Mouse (Mus musculus) myocyte (in vitro differentiated cells): ENCODE data around the gene Mfsd4b5. TPM values are rescaled to one million over a fixed set of nuclear protein-coding genes. Genes with fewer than 3 reads are reported as not detected.

Experiments
- H3K27me3 ChIP-seq: one replicate; pipeline ENCODE4 v1.6.1; 2011; ENCODE audit not compliant: control insufficient read depth, insufficient read depth, insufficient read length
- H3K36me3 ChIP-seq: one replicate; pipeline ENCODE4 v1.6.1; 2011; ENCODE audit not compliant: control insufficient read depth, insufficient read depth
- H3K4me2 ChIP-seq: one replicate; pipeline ENCODE4 v1.6.1; 2011; ENCODE audit warnings: low read depth, control low read depth
- H3K4me3 ChIP-seq: one replicate; pipeline ENCODE4 v1.5.1; 2011; ENCODE audit warnings: mild to moderate bottlenecking, control low read depth, moderate library complexity
- H3K79me2 ChIP-seq: one replicate; pipeline ENCODE4 v1.6.1; 2011; ENCODE audit not compliant: control insufficient read depth, insufficient read depth
- H3ac ChIP-seq: one replicate; pipeline ENCODE4 v1.6.1; 2011; ENCODE audit not compliant: control insufficient read depth, insufficient read length
- CEBPB ChIP-seq: IDR thresholded peaks from 2 replicates; pipeline ENCODE4 v1.6.1; 2011; ENCODE audit warnings: mild to moderate bottlenecking, moderate library complexity; ENCODE audit not compliant: poor library complexity, insufficient read depth, severe bottlenecking
- E2F4 ChIP-seq: IDR thresholded peaks from one replicate; pipeline ENCODE4 v1.6.1; 2011; ENCODE audit warnings: mild to moderate bottlenecking, control low read depth, moderate library complexity; ENCODE audit not compliant: insufficient read depth
- MAX ChIP-seq: IDR thresholded peaks from one replicate; pipeline ENCODE4 v1.6.1; 2011; ENCODE audit warnings: low read depth, mild to moderate bottlenecking, control low read depth
- MYOD1 ChIP-seq, 3 experiments: IDR thresholded peaks; one replicate each; pipeline ENCODE4 v1.6.1; 2011; ENCODE audit warnings: control low read depth in 2 of 3, low read depth in 2 of 3, mild to moderate bottlenecking in 2 of 3, moderate library complexity in 1 of 3; ENCODE audit not compliant: insufficient read length in 2 of 3, control insufficient read depth in 1 of 3
- MYOG ChIP-seq, 3 experiments: IDR thresholded peaks; one replicate each; pipeline ENCODE4 v1.6.1; 2011; ENCODE audit warnings: control low read depth in 2 of 3, low read depth in 2 of 3, mild to moderate bottlenecking in 2 of 3; ENCODE audit not compliant: insufficient read length in 2 of 3, control insufficient read depth in 1 of 3, insufficient read depth in 1 of 3
- POLR2A ChIP-seq: IDR thresholded peaks from one replicate; pipeline ENCODE4 v1.6.1; 2011; ENCODE audit warnings: low read depth, mild to moderate bottlenecking, control low read depth, moderate library complexity; ENCODE audit not compliant: insufficient read length
- POLR2AphosphoS2 ChIP-seq: IDR thresholded peaks from one replicate; pipeline ENCODE4 v1.6.1; 2011; ENCODE audit warnings: low read depth, control low read depth; ENCODE audit not compliant: insufficient read length
- REST ChIP-seq: IDR thresholded peaks from one replicate; pipeline ENCODE4 v1.6.1; 2011; ENCODE audit warnings: mild to moderate bottlenecking, control low read depth, moderate library complexity; ENCODE audit not compliant: insufficient read depth, insufficient read length
- SRF ChIP-seq: IDR thresholded peaks from one replicate; pipeline ENCODE4 v1.6.1; 2011; ENCODE audit warnings: low read depth; ENCODE audit not compliant: control insufficient read depth, insufficient read length
- TCF12 ChIP-seq: IDR thresholded peaks from one replicate; pipeline ENCODE4 v1.6.1; 2011; ENCODE audit warnings: mild to moderate bottlenecking, control low read depth; ENCODE audit not compliant: poor library complexity, insufficient read depth, severe bottlenecking
- TCF3 ChIP-seq: IDR thresholded peaks from one replicate; pipeline ENCODE4 v1.6.1; 2011; ENCODE audit warnings: low read depth, control low read depth; ENCODE audit not compliant: insufficient read length
- USF1 ChIP-seq: IDR thresholded peaks from one replicate; pipeline ENCODE4 v1.6.1; 2011; ENCODE audit warnings: low read depth, mild to moderate bottlenecking, control low read depth, moderate library complexity
- polyA plus RNA-seq: library from polyadenylated mRNA; unstranded; fragments of >200 nt; fragmentation: generic; extraction: Trizol; gene quantifications from one replicate; pipeline ENCODE4 v1.2.1, GENCODE M21; 2012; ENCODE audit warnings: missing spikeins

Gene Mfsd4b5
- polyA plus RNA-seq, 1 experiment = 0.04 TPM

- TF ChIP-seq SRF = no peak
- TF ChIP-seq POLR2A = no peak
- Histone ChIP-seq H3K27me3 (no peaks in the 10 kb centered on the region), H3ac (no peak overlapping the region), H3K4me3 (no peak overlapping the region), H3K79me2 (no peaks in the 10 kb centered on the region), H3K36me3 (no peaks in the 10 kb centered on the region), H3K4me2 (no peak overlapping the region)
Measured at GRCm38 (mm10) chr10:39961906-39962305, 24.5 kb downstream of the Mfsd4b5 start.

DNA sequence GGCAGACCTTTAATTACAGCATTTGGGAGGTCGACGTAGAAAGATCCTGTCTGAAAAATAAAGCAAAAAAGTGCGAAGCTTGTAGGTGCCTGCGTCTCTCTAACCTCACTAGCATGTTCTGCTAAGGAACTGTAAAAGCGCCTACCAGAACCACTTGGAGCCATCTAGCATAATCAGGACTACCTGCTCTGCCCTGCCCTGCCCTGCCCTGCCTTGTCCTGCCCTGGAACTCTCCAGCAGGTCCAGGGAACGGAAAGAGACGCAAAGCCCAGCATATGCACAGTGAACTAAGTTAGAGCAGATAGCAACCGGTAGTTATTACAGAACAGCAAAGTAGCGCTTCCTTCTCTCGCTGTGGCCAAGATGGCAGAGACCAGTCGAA lies 26.0 kb downstream of the Mfsd4b5 start:
- H3K4me3 ChIP-seq = peak overlapping the region; percentile 29
- TF ChIP-seq REST (no peak), POLR2A (no peak), E2F4 (no peak), MYOD1 (IDR thresholded peaks at IDR 0.05; ENCODE audit: control insufficient read depth in 1 of 3, insufficient read length in 2 of 3, low read depth in 2 of 3) (no peak), POLR2AphosphoS2 (no peak), TCF3 (no peak), USF1 (no peak), CEBPB (no peak), TCF12 (no peak), SRF (no peak), MYOG (IDR thresholded peaks at IDR 0.05; ENCODE audit: control insufficient read depth in 1 of 3, insufficient read depth in 1 of 3, insufficient read length in 2 of 3, low read depth in 2 of 3) (no peak), MAX (no peak)
- H3K27me3 ChIP-seq = no peaks in the 10 kb centered on the region
- no peaks in the 10 kb centered on the region for H3K79me2 ChIP-seq
- peak overlapping the region; percentile 94 for H3K4me2 ChIP-seq
- no peaks in the 10 kb centered on the region for H3K36me3 ChIP-seq
- no peak overlapping the region for H3ac ChIP-seq

- H3K79me2 ChIP-seq = no peaks in the 10 kb centered on the region
- no peaks in the 10 kb centered on the region for H3K36me3 ChIP-seq
- peak within 1 kb of the TSS; percentile 29 for H3K4me3 ChIP-seq
- peak within 1 kb of the TSS; percentile 23 for H3ac ChIP-seq
- no peak for TF ChIP-seq TCF12
- peak in 1 of 3 experiments; percentile 14 for TF ChIP-seq MYOD1 (IDR thresholded peaks at IDR 0.05; ENCODE audit: control insufficient read depth in 1 of 3, insufficient read length in 2 of 3, low read depth in 2 of 3)
- TF ChIP-seq TCF3 = no peak
- TF ChIP-seq CEBPB = peak; percentile 68; the same call in 1 of the 2 replicates
- TF ChIP-seq USF1 = peak; percentile 96
- TF ChIP-seq MAX = peak; percentile 48
- TF ChIP-seq SRF = no peak
- TF ChIP-seq E2F4 = no peak
- no peak for TF ChIP-seq REST
- TF ChIP-seq POLR2AphosphoS2 = peak; percentile 66
- TF ChIP-seq MYOG (IDR thresholded peaks at IDR 0.05; ENCODE audit: control insufficient read depth in 1 of 3, insufficient read depth in 1 of 3, insufficient read length in 2 of 3, low read depth in 2 of 3) = peak in 1 of 3 experiments; percentile 44
- TF ChIP-seq POLR2A = peak; percentile 60
- no peaks in the 10 kb centered on the region for H3K27me3 ChIP-seq
- H3K4me2 ChIP-seq = peak within 1 kb of the TSS; percentile 94
Measured at GRCm38 (mm10) chr10:39959761-39960440, 26.5 kb downstream of the Mfsd4b5 start, which contains the start of gene Mfsd4b3. Mfsd4b3 (minus strand) TSS chr10:39960153.

- TF ChIP-seq E2F4 (no peak), MYOG (IDR thresholded peaks at IDR 0.05; ENCODE audit: control insufficient read depth in 1 of 3, insufficient read depth in 1 of 3, insufficient read length in 2 of 3, low read depth in 2 of 3) (no peak), MAX (no peak), MYOD1 (IDR thresholded peaks at IDR 0.05; ENCODE audit: control insufficient read depth in 1 of 3, insufficient read length in 2 of 3, low read depth in 2 of 3) (no peak), TCF12 (no peak), POLR2AphosphoS2 (no peak), USF1 (no peak), TCF3 (no peak), CEBPB (no peak), POLR2A (no peak), REST (no peak), SRF (no peak)
- H3K4me2 ChIP-seq = no peak overlapping the region
- no peak overlapping the region for H3K4me3 ChIP-seq
- no peak overlapping the region for H3ac ChIP-seq
- H3K27me3 ChIP-seq = no peaks in the 10 kb centered on the region
- no peaks in the 10 kb centered on the region for H3K79me2 ChIP-seq
- no peaks in the 10 kb centered on the region for H3K36me3 ChIP-seq
Measured at GRCm38 (mm10) chr10:39958266-39958665, 28.2 kb downstream of the Mfsd4b5 start.

GRCm38 (mm10) chr10:39956340-39956878 lies 30.0 kb downstream of the Mfsd4b5 start:
- Histone ChIP-seq H3K4me3 (no peak overlapping the region), H3K36me3 (no peaks in the 10 kb centered on the region), H3K4me2 (no peak overlapping the region), H3K27me3 (no peaks in the 10 kb centered on the region), H3ac (no peak overlapping the region), H3K79me2 (no peaks in the 10 kb centered on the region)
- no peak for TF ChIP-seq E2F4
- no peak for TF ChIP-seq USF1
- no peak for TF ChIP-seq TCF12
- no peak for TF ChIP-seq POLR2A
- no peak for TF ChIP-seq POLR2AphosphoS2
- no peak for TF ChIP-seq REST
- no peak for TF ChIP-seq MAX
